Mouse (Mus musculus): Measurements from ENCODE around the gene Lsamp. TPM values are rescaled to one million over a fixed set of nuclear protein-coding genes. Genes with fewer than 3 reads are reported as not detected.

Lsamp gene
- total RNA-seq, 2 experiments from 2014 or later: not detected

- no peak for ATAC-seq (ENCODE audit: poor library complexity, severe bottlenecking)
Measured at GRCm38 (mm10) chr16:40897768-40898327, 913.7 kb downstream of the Lsamp start.

- no peak for ATAC-seq (ENCODE audit: poor library complexity, severe bottlenecking)
Measured at GRCm38 (mm10) chr16:40907892-40908291, 923.7 kb downstream of the Lsamp start.

- no peak for ATAC-seq (ENCODE audit: poor library complexity, severe bottlenecking)
Measured at GRCm38 (mm10) chr16:40914141-40914540, 930.0 kb downstream of the Lsamp start.

GRCm38 (mm10) chr16:40930596-40930995 lies 946.4 kb downstream of the Lsamp start:
- no peak for ATAC-seq (ENCODE audit: poor library complexity, severe bottlenecking)

GRCm38 (mm10) chr16:40942266-40942665 lies 958.1 kb downstream of the Lsamp start:
- ATAC-seq (ENCODE audit: poor library complexity, severe bottlenecking): no peak

GRCm38 (mm10) chr16:40945834-40946233 lies 961.7 kb downstream of the Lsamp start:
- no peak for ATAC-seq (ENCODE audit: poor library complexity, severe bottlenecking)

- no peak for ATAC-seq (ENCODE audit: poor library complexity, severe bottlenecking)
Measured at GRCm38 (mm10) chr16:40948013-40948412, 963.9 kb downstream of the Lsamp start.

GRCm38 (mm10) chr16:40959211-40959610 lies 975.0 kb downstream of the Lsamp start:
- no peak for ATAC-seq (ENCODE audit: poor library complexity, severe bottlenecking)

GRCm38 (mm10) chr16:40960586-40960985 lies 976.4 kb downstream of the Lsamp start:
- ATAC-seq (ENCODE audit: poor library complexity, severe bottlenecking): no peak

GRCm38 (mm10) chr16:40968088-40968860 lies 984.1 kb downstream of the Lsamp start:
- no peak for ATAC-seq (ENCODE audit: poor library complexity, severe bottlenecking)

GRCm38 (mm10) chr16:40971382-40971781 lies 987.2 kb downstream of the Lsamp start:
- no peak for ATAC-seq (ENCODE audit: poor library complexity, severe bottlenecking)

GRCm38 (mm10) chr16:40974084-40974483 lies 989.9 kb downstream of the Lsamp start:
- ATAC-seq (ENCODE audit: poor library complexity, severe bottlenecking): no peak

- ATAC-seq (ENCODE audit: poor library complexity, severe bottlenecking): no peak
Measured at GRCm38 (mm10) chr16:40983026-40983425, 998.9 kb downstream of the Lsamp start.

GRCm38 (mm10) chr16:41007569-41007968 lies 1023.4 kb downstream of the Lsamp start:
- no peak for ATAC-seq (ENCODE audit: poor library complexity, severe bottlenecking)

- no peak for ATAC-seq (ENCODE audit: poor library complexity, severe bottlenecking)
Measured at GRCm38 (mm10) chr16:41034746-41035145, 1050.6 kb downstream of the Lsamp start.

- ATAC-seq (ENCODE audit: poor library complexity, severe bottlenecking): no peak
Measured at GRCm38 (mm10) chr16:41041686-41042085, 1057.5 kb downstream of the Lsamp start.

GRCm38 (mm10) chr16:41063270-41063857 lies 1079.2 kb downstream of the Lsamp start:
- ATAC-seq (ENCODE audit: poor library complexity, severe bottlenecking): no peak

- ATAC-seq (ENCODE audit: poor library complexity, severe bottlenecking): no peak
Measured at GRCm38 (mm10) chr16:41073470-41073869, 1089.3 kb downstream of the Lsamp start.

- no peak for ATAC-seq (ENCODE audit: poor library complexity, severe bottlenecking)
Measured at GRCm38 (mm10) chr16:41088648-41089047, 1104.5 kb downstream of the Lsamp start.

- no peak for ATAC-seq (ENCODE audit: poor library complexity, severe bottlenecking)
Measured at GRCm38 (mm10) chr16:41090092-41090491, 1105.9 kb downstream of the Lsamp start.

GRCm38 (mm10) chr16:41091259-41091658 lies 1107.1 kb downstream of the Lsamp start:
- ATAC-seq (ENCODE audit: poor library complexity, severe bottlenecking): no peak

- ATAC-seq (ENCODE audit: poor library complexity, severe bottlenecking): no peak
Measured at GRCm38 (mm10) chr16:41102805-41103204, 1118.6 kb downstream of the Lsamp start.

All from megakaryocyte, adult 5-6 weeks (primary cell).